Mouse (Mus musculus): ENCODE data around the gene Olfr167. TPM values are rescaled to one million over a fixed set of nuclear protein-coding genes. Genes with fewer than 3 reads are reported as not detected.
"Not testable (repeated sequence)": the region's sequence is repeated elsewhere in the genome, so short reads cannot be mapped to it uniquely, and the experiment has no call there.

Olfr167 gene
- total RNA-seq (2021): not detected
- long read RNA-seq, experiment 1: 0 reads
- long read RNA-seq, experiment 2: 0 reads

- Histone ChIP-seq H3K4me3 (no peak within 1 kb of the TSS), H3K27ac (no peak within 1 kb of the TSS)
- TF ChIP-seq CTCF (conservative IDR thresholded peaks at IDR 0.05): no peak
- DNase-seq (ENCODE audit: low spot score in 2 of 2): no peak
Observed at GRCm38 (mm10) chr16:19522166-19522565, at the start of gene Olfr167. Olfr167 (minus strand) TSS chr16:19522266.

GRCm38 (mm10) chr16:19571709-19572108 lies 49.6 kb upstream of the Olfr167 start, which contains the start of gene Olfr169:
Olfr169 (minus strand) TSS chr16:19571809.
- H3K4me3 ChIP-seq; DNase-seq (ENCODE audit: low spot score in 2 of 2); H3K27ac ChIP-seq: not testable (repeated sequence)

- not testable (repeated sequence) for H3K27ac ChIP-seq; H3K4me3 ChIP-seq; DNase-seq (ENCODE audit: low spot score in 2 of 2)
Observed at GRCm38 (mm10) chr16:19553429-19553828, 31.4 kb upstream of the Olfr167 start.

GRCm38 (mm10) chr16:19552246-19552645 lies 30.2 kb upstream of the Olfr167 start:
- not testable (repeated sequence) for H3K4me3 ChIP-seq; H3K27ac ChIP-seq; DNase-seq (ENCODE audit: low spot score in 2 of 2)

- no peak within 1 kb of the TSS for H3K27ac ChIP-seq
- TF ChIP-seq CTCF (conservative IDR thresholded peaks at IDR 0.05): no peak
- H3K4me3 ChIP-seq: no peak within 1 kb of the TSS
- no peak for DNase-seq (ENCODE audit: low spot score in 2 of 2)
Observed at GRCm38 (mm10) chr16:19535455-19535854, 13.4 kb upstream of the Olfr167 start, which contains the start of gene Olfr168. Olfr168 (minus strand) TSS chr16:19535555.

GRCm38 (mm10) chr16:19483394-19483793 lies 38.7 kb downstream of the Olfr167 start, which contains the start of gene Olfr166:
Olfr166 (plus strand) TSS chr16:19483694.
- H3K27ac ChIP-seq: no peak within 1 kb of the TSS
- H3K4me3 ChIP-seq: no peak within 1 kb of the TSS
- no peak for TF ChIP-seq CTCF (conservative IDR thresholded peaks at IDR 0.05)
- no peak for DNase-seq (ENCODE audit: low spot score in 2 of 2)

GRCm38 (mm10) chr16:19464365-19464764 lies 57.7 kb downstream of the Olfr167 start:
- no peak for DNase-seq (ENCODE audit: low spot score in 2 of 2)
- Histone ChIP-seq H3K4me3 (no peak overlapping the region), H3K27ac (no peak overlapping the region)
- no peak for TF ChIP-seq CTCF (conservative IDR thresholded peaks at IDR 0.05)

Other genes starting within 250 kb of the Olfr167 start
- gene Olfr164, start 208.2 kb downstream of the Olfr167 start, total RNA-seq (2021): not detected
- gene Olfr165, start 99.1 kb downstream of the Olfr167 start, total RNA-seq (2021): not detected
- gene Olfr166, start 38.6 kb downstream of the Olfr167 start, total RNA-seq (2021): not detected
- gene Olfr168, start 13.3 kb upstream of the Olfr167 start, total RNA-seq (2021): not detected
- not detected for gene Olfr169, start 49.5 kb upstream of the Olfr167 start, total RNA-seq (2021)
- gene Olfr170, start 89.6 kb upstream of the Olfr167 start, total RNA-seq (2021): not detected
- gene Olfr171, start 107.7 kb upstream of the Olfr167 start, total RNA-seq (2021): not detected
- gene Lamp3, start 184.1 kb upstream of the Olfr167 start, total RNA-seq (2021): under 1 TPM; 0.10 TPM
- under 1 TPM; 0.54 to 0.61 TPM for gene B3gnt5, start 237.9 kb upstream of the Olfr167 start, total RNA-seq (2021)